Mouse (Mus musculus) left cerebral cortex, postnatal 10 days (tissue): ENCODE data around the gene Ypel2. TPM values are rescaled to one million over a fixed set of nuclear protein-coding genes. Genes with fewer than 3 reads are reported as not detected.
"Not testable (repeated sequence)": the region's sequence is repeated elsewhere in the genome, so short reads cannot be mapped to it uniquely, and the experiment has no call there.

Experiments
- DNase-seq, 2 experiments: peaks; one replicate each; pipeline ENCODE4 v3.0.0; 2021 to 2022; ENCODE audit warnings: low spot score in 2 of 2, mixed read lengths in 1 of 2; ENCODE audit errors: extremely low spot score in 1 of 2
- intact Hi-C: fragments of 180-260 bp; cut with DNase I; formaldehyde crosslinking; loops from one replicate; pipeline ENCODE4 v1.15.1; 2025
- total RNA-seq, 2 experiments: library from RNA; stranded (reverse); gene quantifications; 2 replicates each; pipeline ENCODE4 v1.2.3; 2021

The Ypel2 gene
- total RNA-seq, result 10 to 100 TPM; 21.4 to 22.4 TPM

GRCm38 (mm10) chr11:86993041-86994037 is at the start of gene Ypel2:
Gene Ypel2 (minus strand): TSS chr11:86993707.
- intact Hi-C loops, result loop anchor here (5.0 to 10.0 kb wide), 3 partner anchors 46 to 186 kb away; partner anchors contain the start of gene Dhx40
- DNase-seq, result peak; percentile 98 to 99

- no peak for DNase-seq
- intact Hi-C loops, result loop anchor here (10.0 kb wide), 1 partner anchor 338 kb away; no protein-coding TSS in a partner anchor
These were observed 49.5 kb upstream of the Ypel2 start for GRCm38 (mm10) chr11:87043052-87043451.

- no peak for DNase-seq
- intact Hi-C loops, result no loop called here
These were observed 45.9 kb upstream of the Ypel2 start for GRCm38 (mm10) chr11:87039307-87039963.

GRCm38 (mm10) chr11:87036180-87036579 is 42.7 kb upstream of the Ypel2 start:
- no peak for DNase-seq
- intact Hi-C loops, result no loop called here

- DNase-seq, result no peak
- intact Hi-C loops, result no loop called here
These were observed 34.7 kb upstream of the Ypel2 start for GRCm38 (mm10) chr11:87028212-87028611.

- DNase-seq, result no peak
These were observed 32.8 kb upstream of the Ypel2 start for GRCm38 (mm10) chr11:87026096-87026875.

GRCm38 (mm10) chr11:87025351-87025750 is 31.8 kb upstream of the Ypel2 start:
- no peak for DNase-seq
- intact Hi-C loops, result no loop called here

More at GRCm38 (mm10) chr11:87026096-87026875, 32.8 kb upstream of the Ypel2 start:
- intact Hi-C loops, result no loop called here

GRCm38 (mm10) chr11:87023240-87023639 is 29.7 kb upstream of the Ypel2 start:
- intact Hi-C loops, DNase-seq: not testable (repeated sequence)

GRCm38 (mm10) chr11:87022765-87023164 is 29.3 kb upstream of the Ypel2 start:
- intact Hi-C loops, result no loop called here

GRCm38 (mm10) chr11:87021551-87021950 is 28.0 kb upstream of the Ypel2 start:
- intact Hi-C loops, result no loop called here
- DNase-seq, result no peak

More at GRCm38 (mm10) chr11:87022765-87023164, 29.3 kb upstream of the Ypel2 start:
- no peak for DNase-seq

GRCm38 (mm10) chr11:87020449-87020848 is 26.9 kb upstream of the Ypel2 start:
- intact Hi-C loops, result no loop called here

GRCm38 (mm10) chr11:87019431-87019830 is 25.9 kb upstream of the Ypel2 start:
- DNase-seq, result no peak
- intact Hi-C loops, result loop anchor here (10.0 kb wide), 1 partner anchor 445 kb away; no protein-coding TSS in a partner anchor

More at GRCm38 (mm10) chr11:87020449-87020848, 26.9 kb upstream of the Ypel2 start:
- DNase-seq, result no peak

- intact Hi-C loops, result loop anchor here (10.0 kb wide), 1 partner anchor 443 kb away; no protein-coding TSS in a partner anchor
- DNase-seq, result no peak
These were observed 24.6 kb upstream of the Ypel2 start for GRCm38 (mm10) chr11:87018081-87018480.

- DNase-seq, result no peak
- intact Hi-C loops, result loop anchor here (10.0 kb wide), 1 partner anchor 441 kb away; no protein-coding TSS in a partner anchor
These were observed 22.2 kb upstream of the Ypel2 start for GRCm38 (mm10) chr11:87015691-87016090.

GRCm38 (mm10) chr11:87010476-87010875 is 17.0 kb upstream of the Ypel2 start:
- intact Hi-C loops, result loop anchor here (10.0 kb wide), 1 partner anchor 436 kb away; no protein-coding TSS in a partner anchor

GRCm38 (mm10) chr11:87007371-87007770 is 13.9 kb upstream of the Ypel2 start:
- intact Hi-C loops, result no loop called here
- DNase-seq, result no peak

More at GRCm38 (mm10) chr11:87010476-87010875, 17.0 kb upstream of the Ypel2 start:
- DNase-seq, result peak in 1 of 2 experiments; percentile 51

GRCm38 (mm10) chr11:87004960-87005755 is 11.7 kb upstream of the Ypel2 start:
- intact Hi-C loops, result no loop called here
- DNase-seq, result peak in 1 of 2 experiments; percentile 31
